Mouse (Mus musculus) c-Kit-positive CD71-positive TER-119-positive erythroid progenitor cells, embryonic 14.5 days (primary cell): ENCODE data around the gene Agpat3.

Experiments used
- DNase-seq: peaks from one replicate; pipeline ENCODE4 v3.0.0-alpha.2; 2013; ENCODE audit warnings: low spot score

Gene Agpat3

DNA sequence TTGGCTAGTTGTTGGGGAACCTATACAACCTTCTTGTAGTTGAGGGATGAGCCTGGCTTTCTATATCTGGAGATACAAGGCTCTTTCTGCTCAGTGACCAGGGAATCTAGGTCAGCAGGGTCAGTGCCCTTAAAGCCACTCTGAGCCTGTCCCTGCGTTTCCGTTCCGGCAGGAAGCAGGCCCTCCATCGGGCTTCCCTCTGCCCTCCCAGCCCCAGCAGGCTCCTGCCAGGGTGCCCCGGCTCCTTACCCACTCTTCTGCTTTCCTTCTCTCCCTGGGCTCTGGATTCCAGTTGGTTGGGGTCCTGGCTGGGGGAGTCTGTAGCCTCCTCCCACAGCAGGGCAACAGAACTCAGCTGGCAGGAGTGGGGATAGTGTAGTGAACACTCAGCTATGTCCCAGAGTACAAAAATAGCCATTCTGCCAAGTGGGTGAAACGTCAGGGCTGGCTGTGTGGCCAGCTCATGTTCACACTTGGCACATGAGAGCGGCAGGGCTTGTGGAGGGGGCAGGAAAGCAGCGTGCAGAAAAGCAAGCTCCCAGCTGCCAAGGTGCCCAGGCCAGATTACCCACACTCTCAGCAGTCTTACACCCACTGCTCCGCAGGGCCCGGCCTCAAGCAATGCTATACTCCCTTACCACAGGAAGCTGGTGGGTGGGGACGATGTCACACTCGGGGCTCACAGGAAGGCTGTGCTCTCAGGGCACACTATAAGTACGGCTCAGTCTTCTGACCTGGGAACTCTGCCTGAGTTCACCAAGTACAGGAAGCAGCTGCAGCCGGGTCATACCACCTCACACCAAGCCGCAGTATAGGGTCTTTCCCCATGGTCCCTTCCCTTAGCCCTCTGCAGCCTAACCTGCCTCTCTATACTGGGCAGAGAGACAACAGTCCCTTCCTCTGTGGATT is 54.5 kb downstream of the Agpat3 start:
- DNase-seq, result peak; percentile 12

DNA sequence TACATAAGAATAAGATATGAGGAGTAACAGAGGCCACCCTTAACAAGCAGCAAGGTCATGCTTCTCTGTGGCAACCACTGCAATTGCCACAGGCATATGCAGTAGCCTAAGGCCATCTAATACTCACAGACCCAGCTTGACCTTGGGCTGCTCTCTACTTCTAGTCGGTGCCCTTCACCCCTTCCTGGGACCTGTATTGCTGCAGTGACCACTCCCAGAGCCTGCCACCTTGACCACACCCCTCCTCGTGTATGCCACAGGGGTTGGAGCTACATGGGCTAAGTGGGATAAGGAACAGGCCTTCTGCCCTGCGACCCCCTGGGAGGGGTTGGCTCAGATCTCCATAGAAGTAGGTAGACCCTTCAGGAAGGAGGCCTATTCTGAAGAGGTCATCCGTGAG is 55.3 kb downstream of the Agpat3 start:
- no peak for DNase-seq

DNA sequence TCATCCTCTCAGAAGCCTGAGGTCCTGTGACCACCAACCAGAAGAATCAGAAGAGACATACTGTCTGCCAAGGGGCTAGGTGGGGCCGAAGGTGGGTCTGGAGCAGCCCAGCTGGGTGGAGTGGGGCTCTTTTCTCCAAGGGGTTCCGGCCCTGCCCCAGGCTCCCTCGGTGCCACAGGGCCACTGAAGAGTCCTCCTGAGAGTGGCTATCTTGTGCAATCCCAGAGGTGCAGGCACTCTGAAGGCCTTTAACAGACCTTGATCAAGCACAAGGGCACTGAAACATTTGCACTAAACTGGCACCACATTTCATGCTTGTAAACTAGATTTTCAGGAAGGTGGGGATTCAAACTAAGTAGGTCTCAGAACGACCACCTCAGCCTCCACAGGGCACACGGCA is 55.9 kb downstream of the Agpat3 start:
- DNase-seq, result no peak

DNA sequence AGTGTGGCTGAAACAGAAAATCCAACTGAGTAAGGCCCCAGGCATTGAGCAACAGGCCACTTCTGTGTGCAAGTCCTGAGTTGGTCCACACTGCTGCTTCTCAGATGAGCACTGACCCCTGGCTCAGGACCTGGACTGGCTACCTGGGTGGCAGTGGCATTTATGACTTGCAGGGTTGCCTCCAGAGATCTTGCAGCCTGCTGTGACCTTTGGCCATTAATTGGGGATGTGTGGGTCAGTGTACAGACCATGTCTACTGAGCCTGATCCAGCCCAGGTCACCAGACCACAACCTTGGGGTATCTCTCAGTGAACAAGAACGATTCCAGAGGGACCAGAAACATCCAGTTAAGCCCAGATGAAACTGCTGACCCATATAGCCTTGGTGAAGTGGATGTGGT is 58.7 kb downstream of the Agpat3 start:
- no peak for DNase-seq

DNA sequence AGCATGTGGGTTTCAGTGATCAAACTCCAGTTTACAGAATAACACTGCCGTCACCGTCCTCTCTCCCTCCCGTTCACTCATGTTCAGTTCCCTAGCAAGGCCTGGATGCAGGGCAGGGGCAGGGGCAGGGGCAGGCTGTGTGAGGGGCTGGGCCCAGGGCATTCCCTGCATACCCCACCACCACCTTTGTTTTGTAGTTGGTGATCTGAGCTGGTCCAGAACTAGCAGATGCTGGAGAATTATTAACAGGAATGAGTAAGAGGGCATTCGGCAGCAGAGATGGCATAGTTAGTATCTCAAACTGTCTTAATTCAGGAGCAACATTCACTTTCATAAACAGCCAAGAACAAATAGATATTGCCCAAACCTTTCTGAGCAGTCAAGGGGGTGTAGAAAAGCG is 59.9 kb downstream of the Agpat3 start:
- DNase-seq, result no peak

DNA sequence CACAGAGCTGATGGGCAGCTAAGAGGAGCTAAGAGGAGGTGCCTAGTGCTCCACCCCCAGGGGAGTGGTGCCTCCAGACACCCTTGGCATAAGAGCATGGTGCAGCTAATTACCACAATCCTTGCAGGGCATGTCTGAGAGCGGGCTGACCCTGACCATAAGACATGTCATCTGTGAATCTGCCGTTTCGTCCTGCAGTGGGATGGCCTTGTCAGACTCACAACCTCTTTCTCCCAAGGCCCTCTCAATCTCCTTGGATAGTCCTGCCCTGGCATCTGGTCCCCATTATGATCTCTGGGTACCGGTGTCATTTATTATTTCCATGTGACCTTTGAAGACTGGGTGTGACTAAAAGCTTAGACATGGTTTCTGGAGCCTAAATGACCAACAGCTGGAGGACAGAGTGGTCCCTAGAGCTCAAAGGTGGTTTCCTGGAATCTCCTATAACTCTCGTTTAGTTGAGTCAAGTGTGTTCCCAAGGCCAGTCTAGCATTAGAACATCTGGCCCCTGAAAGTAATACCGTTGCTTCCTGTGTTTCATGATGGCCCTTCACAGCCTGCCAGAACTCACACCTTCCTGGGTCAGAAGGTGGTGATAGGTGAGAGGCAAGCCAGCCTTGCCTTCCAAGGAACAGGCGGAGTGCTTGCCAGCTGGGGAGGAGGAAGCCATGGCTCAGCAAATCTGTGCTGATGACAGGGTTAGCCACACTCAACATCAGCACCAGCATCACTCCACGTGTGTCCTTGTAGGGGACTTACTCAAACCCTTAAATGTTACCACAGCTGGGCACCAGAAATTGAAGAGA is 61.4 kb downstream of the Agpat3 start:
- DNase-seq, result no peak

DNA sequence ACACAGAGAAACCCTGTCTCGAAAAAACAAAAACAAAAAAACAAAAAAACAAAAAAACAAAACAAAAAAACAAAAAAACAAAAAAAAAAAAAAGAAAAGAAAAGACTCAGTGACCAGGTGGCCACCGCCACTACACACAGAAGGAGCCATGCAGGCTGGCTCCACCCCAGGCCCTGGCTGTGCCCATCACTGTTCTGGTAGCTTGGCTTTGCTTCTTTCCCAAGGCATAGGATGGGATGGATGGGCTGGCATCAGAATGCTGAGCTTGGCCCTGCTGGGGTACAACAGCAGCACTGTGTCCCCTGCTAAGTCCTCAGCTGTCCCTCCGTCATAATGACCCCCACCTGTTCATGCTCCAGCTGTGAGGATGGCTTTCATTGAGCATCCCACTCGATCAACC is 63.4 kb downstream of the Agpat3 start:
- DNase-seq, result no peak

DNA sequence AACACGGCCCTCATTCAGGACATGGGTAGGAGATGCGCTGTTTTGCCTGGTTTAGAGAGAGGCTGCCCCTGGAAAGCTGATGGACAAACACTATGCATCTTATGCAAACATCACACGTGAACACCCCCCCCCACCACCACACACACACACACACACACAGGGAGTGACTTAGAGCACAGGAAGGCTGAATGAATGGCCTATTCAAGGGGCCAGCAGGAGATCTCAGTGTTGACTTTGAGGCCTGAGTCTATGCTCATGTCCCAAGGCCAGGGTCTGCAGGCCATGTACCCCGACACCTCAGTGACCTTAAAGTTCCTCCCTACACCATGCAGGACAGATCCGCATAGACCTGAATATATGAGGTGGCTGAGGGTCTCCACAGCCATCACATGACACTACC is 64.2 kb downstream of the Agpat3 start:
- no peak for DNase-seq

DNA sequence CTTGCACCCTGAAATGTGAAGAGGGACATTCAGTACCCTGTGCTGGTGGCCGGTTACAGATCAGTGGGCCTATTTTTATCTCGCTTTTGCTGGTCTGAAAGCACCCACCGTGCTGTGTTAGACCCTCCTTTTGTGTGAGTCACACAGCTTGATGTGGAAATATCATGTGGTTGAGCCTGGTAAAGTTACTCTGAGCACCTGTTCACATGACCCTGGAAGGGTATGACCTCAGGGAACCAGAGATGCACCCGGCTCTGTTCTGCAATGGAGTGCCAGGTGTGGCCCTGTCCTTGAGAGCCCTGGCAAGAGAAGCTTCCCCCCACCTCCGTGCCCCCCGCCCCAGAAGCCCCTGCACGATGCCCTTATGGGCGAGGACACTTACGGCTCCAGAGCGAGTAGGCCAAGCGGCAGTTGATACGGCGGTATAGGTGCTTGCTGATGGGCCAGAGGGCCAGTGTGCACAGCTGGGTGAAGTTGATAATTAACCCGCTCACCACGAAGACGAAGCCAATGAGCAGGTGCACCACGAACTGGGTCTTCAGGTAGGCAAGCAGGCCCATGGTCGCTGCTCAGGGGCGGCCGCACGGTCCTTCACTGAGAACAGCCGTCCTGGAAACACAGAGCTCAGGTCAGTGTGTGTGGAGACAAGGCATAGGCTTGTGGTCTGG is 64.7 kb downstream of the Agpat3 start:
- no peak for DNase-seq

DNA sequence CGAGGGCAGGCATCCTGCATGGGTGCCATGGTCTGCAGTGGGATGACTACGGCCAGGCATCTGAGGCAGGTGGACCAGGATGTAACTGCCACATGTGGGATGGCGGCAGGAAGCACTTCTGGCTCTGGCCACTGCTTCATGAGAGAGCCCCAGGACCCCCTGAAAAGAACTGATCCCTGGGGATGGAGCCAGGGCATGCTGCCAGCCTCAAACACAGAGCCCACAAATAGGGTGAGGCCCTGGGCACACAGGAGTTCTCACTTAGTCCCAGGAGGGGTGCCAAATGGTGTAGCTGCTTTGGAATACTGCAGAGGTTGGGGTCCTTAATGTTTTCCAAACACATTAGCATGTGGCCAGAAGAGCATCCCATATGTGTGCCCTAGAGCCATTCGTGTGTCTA is 66.3 kb downstream of the Agpat3 start:
- DNase-seq, result no peak

DNA sequence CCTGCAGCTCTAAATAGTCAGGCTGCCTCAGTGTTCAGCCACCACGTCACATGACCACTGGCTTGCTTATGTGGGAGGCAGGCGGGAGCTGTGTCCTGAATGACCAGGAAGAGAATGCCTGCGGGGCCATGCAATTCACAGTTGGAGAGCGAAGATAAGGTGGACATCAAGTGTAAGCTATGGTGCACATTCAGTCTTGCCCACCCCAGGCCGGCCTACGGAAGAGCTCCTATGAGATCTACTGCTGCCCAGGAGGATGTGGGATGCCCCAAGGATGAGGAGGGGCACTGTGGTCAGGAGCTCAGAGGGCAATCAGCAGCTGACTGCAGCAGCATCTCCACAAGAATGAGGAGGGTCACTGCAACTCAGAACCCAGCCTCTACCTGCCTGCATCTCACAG is 66.9 kb downstream of the Agpat3 start:
- no peak for DNase-seq

DNA sequence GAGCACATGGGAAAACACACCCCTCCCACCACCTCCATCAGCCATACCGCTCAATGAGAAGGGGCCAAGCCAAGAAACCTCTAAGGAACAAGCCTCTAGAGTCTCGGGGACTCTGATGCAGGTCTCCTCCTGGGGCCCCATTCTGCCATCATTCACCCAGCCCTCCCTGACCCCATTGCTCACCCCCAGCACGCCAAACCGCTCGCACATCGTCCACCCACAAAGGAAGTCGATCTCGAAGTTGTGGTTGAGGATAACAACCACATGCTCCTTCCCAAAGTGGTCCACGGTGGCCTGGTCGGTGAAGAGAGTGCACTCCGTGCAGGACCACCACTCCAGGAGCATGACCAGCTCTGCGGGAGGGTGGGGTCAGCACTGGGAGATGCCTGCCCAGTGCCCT is 67.5 kb downstream of the Agpat3 start:
- DNase-seq, result no peak

DNA sequence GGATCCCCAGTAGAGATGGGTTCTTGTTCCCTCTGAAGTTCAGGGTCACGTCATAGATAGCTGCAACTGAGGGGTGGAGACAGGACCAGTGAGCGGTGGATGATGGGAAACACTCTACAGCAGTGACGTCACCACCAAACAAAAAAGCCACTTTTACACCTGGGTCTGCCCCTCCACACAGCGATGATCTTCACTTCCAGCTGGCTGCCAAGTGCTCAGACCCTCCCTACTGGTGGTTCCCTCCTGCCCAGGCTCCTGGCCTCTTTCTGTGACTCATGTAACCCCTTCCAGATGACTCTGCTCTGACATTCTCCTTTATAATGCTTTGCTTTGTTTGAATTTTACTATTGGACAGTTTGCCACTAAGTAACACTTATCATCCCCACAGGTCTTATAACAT is 69.9 kb downstream of the Agpat3 start:
- no peak for DNase-seq

DNA sequence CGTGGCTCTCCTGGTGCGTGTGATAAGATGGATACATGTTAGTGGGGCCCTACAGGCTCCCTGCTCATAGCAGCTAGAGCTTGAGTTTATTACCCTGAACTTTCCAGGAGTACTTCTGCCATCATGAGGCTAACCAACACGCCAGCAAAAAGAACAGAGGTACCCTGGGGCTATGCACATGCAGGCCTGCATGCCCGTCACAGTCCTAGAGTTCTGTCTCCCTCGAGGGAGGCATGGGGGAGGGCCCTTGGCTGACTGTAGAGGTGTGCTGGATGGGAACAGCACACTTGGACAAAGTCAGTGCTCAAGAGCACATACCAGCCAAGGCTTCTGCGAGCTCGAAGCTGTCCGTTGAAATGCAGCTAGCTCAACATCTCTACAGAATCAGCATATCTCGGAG is 71.8 kb downstream of the Agpat3 start:
- DNase-seq, result no peak

DNA sequence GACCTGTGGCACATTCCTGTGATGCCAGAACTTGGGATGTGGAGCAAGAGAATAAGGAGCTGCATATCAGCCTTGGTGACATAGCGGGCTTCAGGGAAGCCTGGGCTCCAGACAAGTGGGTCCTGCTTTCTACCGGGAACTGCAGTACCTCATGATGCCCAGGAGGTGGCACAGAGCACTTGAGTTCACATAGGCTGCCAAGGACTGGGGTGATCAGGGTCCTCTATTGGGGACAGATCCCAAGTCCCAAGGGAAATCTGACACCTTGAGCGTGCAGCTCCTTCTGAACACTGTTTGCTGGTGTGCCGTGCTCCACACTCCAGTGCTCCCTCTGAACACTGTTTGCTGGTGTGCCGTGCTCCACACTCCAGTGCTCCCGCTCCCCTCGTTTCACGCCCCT is 73.1 kb downstream of the Agpat3 start:
- peak; percentile 51 for DNase-seq

DNA sequence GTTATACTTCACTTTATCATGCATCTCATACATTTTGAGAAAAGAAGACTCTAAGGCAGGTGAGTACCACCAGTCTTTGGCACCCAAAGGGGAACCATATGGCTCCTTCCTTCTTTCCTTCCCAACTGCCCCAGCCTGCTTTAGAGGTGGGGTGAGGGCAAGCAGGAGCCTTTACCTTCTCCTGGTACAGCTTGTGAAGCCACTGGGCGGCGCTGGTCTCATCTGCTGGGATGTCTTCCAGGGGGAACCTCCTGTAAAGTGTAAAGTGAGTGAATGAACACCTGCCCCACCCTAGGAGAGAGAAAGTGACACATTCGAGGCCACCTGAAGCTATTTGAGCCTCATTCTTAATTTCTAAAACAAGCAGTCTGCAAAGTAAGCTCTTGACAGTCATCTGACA is 74.5 kb downstream of the Agpat3 start:
- DNase-seq, result no peak

DNA sequence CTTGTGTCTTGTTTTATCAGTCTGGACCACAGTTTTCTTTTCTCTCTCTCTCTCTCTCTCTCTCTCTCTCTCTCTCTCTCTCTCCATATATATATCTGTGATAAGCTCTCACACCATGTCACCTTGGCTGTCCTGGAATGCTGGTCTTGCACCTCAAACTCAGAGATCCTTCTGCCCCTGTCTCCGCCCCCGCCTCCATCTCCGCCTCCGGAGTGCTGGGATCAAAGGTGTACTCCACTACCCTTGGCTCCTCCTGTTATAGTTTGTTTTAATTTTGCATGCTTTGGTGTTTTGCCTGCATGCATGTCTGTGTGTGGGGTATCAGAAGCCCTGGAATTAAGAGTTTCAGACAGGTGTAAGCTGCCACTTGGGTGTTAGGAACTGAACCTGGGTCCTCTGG is 76.0 kb downstream of the Agpat3 start:
- no peak for DNase-seq

DNA sequence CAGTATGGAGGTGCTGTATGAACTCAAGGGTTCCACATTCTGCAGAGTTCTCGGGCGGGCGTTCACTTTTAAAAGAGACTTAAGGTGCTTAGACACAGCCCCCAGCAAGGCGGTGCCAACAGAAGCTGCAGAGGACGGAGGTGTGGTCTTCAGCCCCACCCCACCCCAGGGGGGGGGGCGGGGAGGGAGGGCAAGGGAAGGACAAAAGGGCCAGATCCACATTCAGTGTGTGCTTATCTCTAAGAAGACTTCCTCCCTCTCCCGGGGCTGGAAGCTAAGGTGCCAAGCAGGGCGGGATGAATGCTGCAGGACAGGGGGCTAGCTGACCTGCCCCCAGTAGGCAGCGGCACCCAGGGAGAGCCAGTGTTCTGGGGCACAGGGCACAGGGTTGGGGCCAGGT is 79.4 kb downstream of the Agpat3 start:
- DNase-seq, result peak; percentile 34

DNA sequence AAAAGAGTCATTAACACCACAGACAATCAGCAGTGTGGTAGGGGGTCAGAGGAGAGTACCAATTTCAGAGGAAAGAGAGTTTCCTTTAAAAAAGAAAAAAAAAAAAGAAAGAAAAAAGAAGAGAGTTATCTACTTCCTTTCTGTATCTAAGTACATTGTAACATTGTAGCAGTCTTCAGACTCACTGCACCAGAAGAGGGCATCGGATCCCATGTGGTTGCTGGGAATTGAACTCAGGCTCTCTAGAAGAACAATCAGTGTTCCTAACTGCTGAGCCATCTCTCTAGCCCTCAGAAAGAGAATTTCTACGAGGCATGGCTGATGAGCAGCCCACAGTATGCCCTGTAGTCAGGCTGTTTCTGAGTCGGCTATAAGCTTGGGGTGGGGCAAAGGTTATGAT is 86.4 kb downstream of the Agpat3 start:
- no peak for DNase-seq

DNA sequence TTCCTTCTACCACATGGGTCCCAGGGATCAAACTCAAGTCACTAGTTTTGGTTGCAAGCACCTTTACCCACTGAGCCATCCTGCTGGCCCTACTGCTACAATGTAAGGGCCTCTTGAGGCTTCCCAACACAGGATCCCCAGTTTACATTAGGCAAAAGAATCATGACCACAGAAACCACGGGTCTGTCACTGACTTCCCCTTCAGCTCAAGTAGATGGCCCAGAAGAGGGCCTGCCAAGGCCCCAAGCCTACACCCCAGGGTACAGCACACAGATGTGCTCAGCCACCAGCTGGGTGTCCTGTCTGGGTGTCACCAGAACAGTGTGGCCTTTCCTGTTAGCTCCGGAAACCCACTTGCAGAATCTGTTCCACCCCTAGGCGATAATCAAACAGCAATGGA is 87.6 kb downstream of the Agpat3 start:
- DNase-seq, result no peak

DNA sequence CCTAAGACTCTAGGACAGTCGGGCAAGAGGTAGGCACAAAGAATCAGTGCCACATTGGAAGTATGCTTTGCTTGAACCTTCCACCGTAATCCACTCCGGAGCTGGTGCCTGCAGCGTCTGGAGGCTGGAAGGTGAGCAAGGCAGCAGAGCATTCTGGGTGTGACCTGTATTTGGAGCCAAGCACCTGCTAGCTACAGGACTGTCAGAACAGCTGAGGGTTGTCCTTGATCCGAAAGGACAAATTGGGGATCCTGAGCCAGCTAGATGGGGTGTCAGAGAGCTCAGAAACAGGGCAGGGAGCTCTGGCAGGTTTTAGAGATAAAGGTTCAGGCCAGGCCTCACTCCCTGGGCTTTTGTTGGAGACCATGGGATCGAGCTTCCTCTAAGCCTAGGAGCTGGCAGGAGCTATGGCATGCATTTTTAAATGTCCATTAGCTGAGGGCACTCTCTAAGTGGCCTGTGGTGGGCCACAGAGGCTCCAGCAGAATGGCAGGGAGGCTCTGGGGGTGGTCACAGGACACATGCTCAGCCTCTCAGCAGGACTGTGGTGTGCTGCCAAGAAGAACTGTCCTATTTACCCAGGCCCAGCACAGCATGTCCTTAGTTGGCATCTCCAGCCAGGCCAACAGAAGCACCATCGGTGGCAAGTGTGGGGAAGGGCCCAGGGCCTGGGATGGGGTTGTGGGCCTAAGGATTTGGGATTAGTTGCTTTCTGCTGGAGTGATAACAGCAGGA is 91.2 kb downstream of the Agpat3 start:
- DNase-seq, result no peak

DNA sequence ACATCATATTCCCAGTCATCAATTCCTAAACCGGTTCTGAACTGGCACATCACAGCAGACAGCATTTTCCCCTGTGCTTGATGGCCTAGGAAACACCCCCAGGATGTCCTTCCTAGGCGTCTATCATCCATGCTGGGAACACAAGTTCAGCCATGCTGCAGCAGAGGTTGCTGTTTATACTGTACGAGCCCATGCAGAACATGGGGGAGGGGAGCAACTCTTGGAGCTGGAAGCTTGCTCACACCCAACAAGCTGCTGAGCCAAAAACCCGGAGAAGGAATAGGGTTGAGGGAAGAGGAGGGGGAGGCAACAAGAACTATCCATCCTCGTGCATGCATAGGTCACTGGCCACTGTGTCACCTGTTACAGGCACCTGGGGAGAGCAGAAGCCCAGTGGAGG is 92.0 kb downstream of the Agpat3 start:
- no peak for DNase-seq
